Mouse (Mus musculus) megakaryocyte, embryonic 14.5 days (primary cell): ENCODE results near the gene Gfer.

Experiments used
- FLI1 ChIP-seq: IDR thresholded peaks from 2 replicates; pipeline ENCODE4 v1.6.1; 2012; ENCODE audit warnings: low read length, inconsistent platforms, mixed read lengths
- GATA1 ChIP-seq: IDR thresholded peaks from 3 replicates; pipeline ENCODE4 v1.6.1; 2012; ENCODE audit warnings: mixed read lengths, low read length, inconsistent platforms, borderline replicate concordance

- TF ChIP-seq FLI1 (no peak), GATA1 (no peak)
These were observed 2.0 kb upstream of the Gfer start for GRCm38 (mm10) chr17:24697985-24698384.
